Mouse (Mus musculus) ES-E14 (cell line): Measurements from ENCODE around the gene Lbx2. TPM values are rescaled to one million over a fixed set of nuclear protein-coding genes. Genes with fewer than 3 reads are reported as not detected.

Source experiments
- DNase-seq: peaks from one replicate; pipeline ENCODE4 v3.0.0-alpha.2; 2013; ENCODE audit warnings: low read depth, low spot score
- H3K27ac ChIP-seq: 2 replicates; pipeline ENCODE4 v1.5.1; 2012; ENCODE audit warnings: low read depth, mild to moderate bottlenecking, low read length, moderate library complexity, mixed read lengths; ENCODE audit not compliant: poor library complexity, insufficient read depth, severe bottlenecking
- H3K36me3 ChIP-seq: 2 replicates; pipeline ENCODE4 v1.6.1; 2012; ENCODE audit warnings: mild to moderate bottlenecking, low read length, moderate library complexity, mixed read lengths; ENCODE audit not compliant: control insufficient read depth, poor library complexity, insufficient read depth, severe bottlenecking
- H3K4me1 ChIP-seq, 2 experiments: fragments of 150-350 bp in 1 of 2; sonication (generic) in 1 of 2; 2 replicates each; pipeline ENCODE4 v1.6.1; 2012; ENCODE audit warnings: low read length in 2 of 2, mild to moderate bottlenecking in 1 of 2, mixed read lengths in 1 of 2; ENCODE audit not compliant: control insufficient read depth in 2 of 2, insufficient read depth in 2 of 2, poor library complexity in 1 of 2
- H3K4me3 ChIP-seq, 2 experiments: fragments of 150-350 bp in 1 of 2; sonication (generic) in 1 of 2; 2 replicates each; pipeline ENCODE4 v1.5.1; 2012; ENCODE audit warnings: low read length in 2 of 2, low read depth in 1 of 2, mild to moderate bottlenecking in 1 of 2, mixed read lengths in 1 of 2; ENCODE audit not compliant: insufficient read depth in 1 of 2, poor library complexity in 1 of 2, severe bottlenecking in 1 of 2
- H3K9ac ChIP-seq: 2 replicates; pipeline ENCODE4 v1.6.1; 2012; ENCODE audit warnings: low read depth, mild to moderate bottlenecking, low read length, mixed read lengths; ENCODE audit not compliant: poor library complexity, insufficient read depth, severe bottlenecking
- H3K9me3 ChIP-seq: fragments of 150-350 bp; sonication (generic); 2 replicates; pipeline ENCODE4 v1.6.1; 2012; ENCODE audit warnings: low read depth, mild to moderate bottlenecking, low read length; ENCODE audit not compliant: control insufficient read depth, insufficient read depth
- CHD2 ChIP-seq: IDR thresholded peaks from 2 replicates; pipeline ENCODE4 v1.6.1; 2014; ENCODE audit warnings: mild to moderate bottlenecking, low read depth, low read length, inconsistent platforms
- HCFC1 ChIP-seq: IDR thresholded peaks from 2 replicates; pipeline ENCODE4 v1.6.1; 2012; ENCODE audit warnings: low read length, inconsistent platforms, borderline replicate concordance; ENCODE audit not compliant: insufficient read depth
- MAFK ChIP-seq: IDR thresholded peaks from 2 replicates; pipeline ENCODE4 v1.6.1; 2014; ENCODE audit warnings: mild to moderate bottlenecking, low read depth, low read length, inconsistent platforms; ENCODE audit not compliant: insufficient read depth
- ZC3H11A ChIP-seq: IDR thresholded peaks from 2 replicates; pipeline ENCODE4 v1.6.1; 2012; ENCODE audit warnings: low read depth, mild to moderate bottlenecking, inconsistent platforms, low read length, borderline replicate concordance
- ZNF384 ChIP-seq: IDR thresholded peaks from 2 replicates; pipeline ENCODE4 v1.6.1; 2012; ENCODE audit warnings: low read depth, low read length, inconsistent platforms
- in situ Hi-C, 2 experiments: fragments of 600-800 bp; cut with MboI; formaldehyde crosslinking; loops; one replicate each; pipeline ENCODE4 v1.15.1; 2025; ENCODE audit warnings: low sequenced_read_pairs in 2 of 2, inconsistent platforms in 1 of 2; ENCODE audit not compliant: unreplicated experiment in 2 of 2
- total RNA-seq: library from RNA; depleted of rRNA; stranded (reverse); fragments of 300-350 nt; gene quantifications from 2 replicates; pipeline ENCODE4 v1.2.3, GENCODE M21; 2012

Gene Lbx2
- total RNA-seq, 1 experiment = 0.62 TPM

DNA sequence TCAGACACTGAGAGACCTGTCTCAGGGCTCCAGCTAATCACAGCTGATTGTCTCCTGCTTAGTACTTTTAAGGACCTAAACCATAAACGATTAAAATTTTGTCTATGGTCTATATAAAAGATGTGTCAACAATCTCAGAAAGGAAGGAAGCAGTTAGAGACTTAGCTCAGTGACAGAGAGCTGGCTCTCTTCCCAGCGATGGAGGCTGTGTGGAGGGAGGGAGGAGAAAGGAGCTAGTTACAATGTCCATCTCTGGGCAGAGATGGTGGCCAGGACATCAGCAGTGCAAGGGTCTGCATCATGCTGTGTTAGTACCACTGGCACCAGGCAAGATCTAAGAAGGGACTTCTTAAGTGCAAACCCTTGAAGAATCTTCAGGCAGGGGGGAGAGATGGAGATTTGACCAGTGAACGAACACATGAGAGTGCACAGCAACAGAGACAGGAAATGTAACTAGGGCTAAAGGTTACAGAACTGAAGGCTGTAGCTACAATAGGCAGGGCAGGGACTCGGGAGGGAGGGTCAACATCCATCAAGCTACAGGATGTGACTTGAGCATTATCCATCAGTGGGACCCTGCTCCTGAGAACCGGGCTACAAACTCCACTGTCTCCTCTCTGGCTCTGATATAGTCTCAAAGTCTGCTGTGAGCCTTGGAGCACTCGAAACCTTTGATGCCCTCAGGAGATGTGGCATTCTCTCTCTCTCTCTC, 6.4 kb downstream of the Lbx2 start:
- Histone ChIP-seq H3K4me1 (no peaks in the 10 kb centered on the region), H3K9me3 (no peaks in the 10 kb centered on the region), H3K9ac (no peak overlapping the region), H3K4me3 (no peak overlapping the region), H3K36me3 (no peaks in the 10 kb centered on the region), H3K27ac (no peak overlapping the region)
- in situ Hi-C loops = no loop called here
- no peak for DNase-seq
- TF ChIP-seq MAFK = no peak

DNA sequence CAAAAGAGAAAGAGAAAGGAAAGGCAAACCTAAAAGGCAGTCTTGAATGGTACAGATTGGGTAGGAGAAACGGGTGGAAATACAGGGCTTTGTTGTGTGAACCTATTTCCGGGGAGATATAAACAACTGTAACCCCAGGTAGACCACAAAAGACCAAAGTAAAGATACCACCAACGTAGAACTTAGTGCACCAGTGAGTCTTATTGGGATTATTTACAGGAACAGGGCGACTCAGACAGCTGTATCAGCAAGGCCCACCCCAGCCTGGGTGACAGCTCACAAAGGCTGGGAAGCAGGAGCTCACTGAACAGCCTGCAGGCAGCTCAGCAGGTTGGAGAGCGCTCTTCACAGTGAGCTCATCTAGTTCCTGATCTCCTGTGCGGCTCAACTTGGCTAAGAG, 9.8 kb downstream of the Lbx2 start:
- Histone ChIP-seq H3K4me1 (no peaks in the 10 kb centered on the region), H3K36me3 (no peaks in the 10 kb centered on the region), H3K9ac (no peak overlapping the region), H3K4me3 (no peak overlapping the region), H3K27ac (no peak overlapping the region), H3K9me3 (no peaks in the 10 kb centered on the region)
- TF ChIP-seq CHD2 (no peak), MAFK (no peak), ZNF384 (no peak), HCFC1 (no peak), ZC3H11A (no peak)
- no peak for DNase-seq
- in situ Hi-C loops = no loop called here

DNA sequence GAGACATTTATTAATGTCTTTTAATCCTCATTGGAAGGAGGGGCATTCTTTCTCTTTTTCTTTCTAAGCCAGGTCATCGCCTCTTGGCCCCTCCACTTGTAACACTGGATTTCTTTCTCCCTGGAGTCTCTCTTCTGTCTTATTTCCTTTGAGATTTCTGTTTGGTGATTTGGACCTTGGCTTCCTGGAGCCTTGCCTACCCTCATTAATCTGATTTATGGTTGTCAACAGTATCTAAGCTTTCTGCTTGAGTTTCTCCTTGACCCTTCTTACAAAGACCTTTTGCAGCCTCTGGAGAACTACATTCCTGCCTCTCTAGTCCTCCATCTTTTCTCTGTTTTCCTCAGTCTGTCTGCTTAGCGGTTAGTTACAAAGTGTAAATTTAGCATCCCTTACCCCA, 12.2 kb downstream of the Lbx2 start:
- Histone ChIP-seq H3K27ac (no peak overlapping the region), H3K36me3 (no peaks in the 10 kb centered on the region), H3K9ac (no peak overlapping the region), H3K9me3 (no peaks in the 10 kb centered on the region), H3K4me3 (no peak overlapping the region), H3K4me1 (no peaks in the 10 kb centered on the region)
- DNase-seq = no peak
- in situ Hi-C loops = no loop called here
- no peak for TF ChIP-seq ZNF384
- TF ChIP-seq HCFC1 = no peak
- no peak for TF ChIP-seq MAFK

DNA sequence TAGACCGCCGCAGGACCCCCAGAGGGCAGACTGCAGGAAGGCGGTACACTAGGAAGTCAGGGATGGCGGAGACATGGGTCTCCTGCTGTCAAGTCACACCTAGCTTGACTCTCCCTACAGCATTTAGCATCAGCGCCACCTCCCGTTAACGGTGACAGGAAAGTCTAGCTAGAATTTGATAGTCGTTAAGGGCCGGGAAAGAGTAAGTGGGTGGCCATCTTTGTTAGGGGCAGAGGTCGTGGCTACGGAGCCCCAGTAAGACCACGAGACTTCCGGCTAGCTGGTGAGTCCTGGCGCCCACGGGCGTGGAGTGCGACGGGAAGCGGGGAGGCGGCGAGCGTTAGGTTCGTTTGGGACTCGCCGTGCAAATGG, 15.1 kb downstream of the Lbx2 start, which contains the start of the genes Ccdc142 and Gm42688:
Gene Ccdc142 (plus strand): TSS at position 286 of the 372 bp plus-strand sequence.
Gene Gm42688 (plus strand): TSS at position 302 of the 372 bp plus-strand sequence.
- Histone ChIP-seq H3K4me1 (no peaks in the 10 kb centered on the region), H3K9ac (peak within 1 kb of the TSS; percentile 76), H3K27ac (no peak within 1 kb of the TSS), H3K9me3 (no peaks in the 10 kb centered on the region), H3K4me3 (peak within 1 kb of the TSS; percentile 79 to 83), H3K36me3 (no peaks in the 10 kb centered on the region)
- in situ Hi-C loops = no loop called here
- peak; percentile 80 for DNase-seq
- 0 out of 2 replicates have a peak, but pooled peaks have one; percentile 47 for TF ChIP-seq CHD2
- no peak for TF ChIP-seq ZC3H11A
- TF ChIP-seq HCFC1 = peak; percentile 87
